Mouse (Mus musculus): ENCODE data around the gene Dmbx1. TPM values are rescaled to one million over a fixed set of nuclear protein-coding genes. Genes with fewer than 3 reads are reported as not detected.

The Dmbx1 gene
- polyA plus RNA-seq, 1 experiment, result not detected

- Histone ChIP-seq H3K4me3 (replicated peaks; ENCODE audit: extremely low read depth, low read depth, low read length) (no peak overlapping the region), H3K4me1 (ENCODE audit: control insufficient read depth, insufficient read depth, low read length) (no peaks in the 10 kb centered on the region)
- WGBS, result 15% methylated on average over 5 of the region's 5 CpGs
- peak; percentile 76 for DNase-seq
- TF ChIP-seq CTCF (IDR thresholded peaks at IDR 0.05; ENCODE audit: insufficient read depth, low read length) (peak; percentile 57), POLR2A (IDR thresholded peaks at IDR 0.05; ENCODE audit: borderline replicate concordance, extremely low read depth, low read depth, low read length) (no peak)
Measured at GRCm38 (mm10) chr4:115902816-115903215, 36.9 kb downstream of the Dmbx1 start.

- WGBS, result 3% methylated on average over 56 of the region's 56 CpGs
- Histone ChIP-seq H3K4me1 (ENCODE audit: control insufficient read depth, insufficient read depth, low read length) (no peaks in the 10 kb centered on the region), H3K4me3 (replicated peaks; ENCODE audit: extremely low read depth, low read depth, low read length) (peak overlapping the region; percentile 9)
- no peak for DNase-seq
- TF ChIP-seq CTCF (IDR thresholded peaks at IDR 0.05; ENCODE audit: insufficient read depth, low read length) (0 out of 2 replicates have a peak, but pooled peaks have one; percentile 7), POLR2A (IDR thresholded peaks at IDR 0.05; ENCODE audit: borderline replicate concordance, extremely low read depth, low read depth, low read length) (no peak)
Measured at GRCm38 (mm10) chr4:115897901-115898631, 41.7 kb downstream of the Dmbx1 start.

GRCm38 (mm10) chr4:115894281-115894680 lies 45.4 kb downstream of the Dmbx1 start:
- Histone ChIP-seq H3K4me3 (replicated peaks; ENCODE audit: extremely low read depth, low read depth, low read length) (no peak overlapping the region), H3K4me1 (ENCODE audit: control insufficient read depth, insufficient read depth, low read length) (peaks cover 4% of the 10 kb centered on the region)
- TF ChIP-seq POLR2A (IDR thresholded peaks at IDR 0.05; ENCODE audit: borderline replicate concordance, extremely low read depth, low read depth, low read length), result no peak
- TF ChIP-seq CTCF (IDR thresholded peaks at IDR 0.05; ENCODE audit: insufficient read depth, low read length), result no peak
- DNase-seq, result no peak
- WGBS, result 23% methylated on average over 3 of the region's 3 CpGs

- H3K4me3 ChIP-seq (replicated peaks; ENCODE audit: extremely low read depth, low read depth, low read length), result peak within 1 kb of the TSS; percentile 24
Measured at GRCm38 (mm10) chr4:115890553-115890952, 49.2 kb downstream of the Dmbx1 start, which contains the start of gene 6430628N08Rik. 6430628N08Rik (plus strand) TSS chr4:115890665.

GRCm38 (mm10) chr4:115890066-115890465 lies 49.7 kb downstream of the Dmbx1 start:
- Histone ChIP-seq H3K4me3 (replicated peaks; ENCODE audit: extremely low read depth, low read depth, low read length) (peak overlapping the region; percentile 24), H3K4me1 (ENCODE audit: control insufficient read depth, insufficient read depth, low read length) (peaks cover 4% of the 10 kb centered on the region)
- DNase-seq, result no peak
- TF ChIP-seq POLR2A (IDR thresholded peaks at IDR 0.05; ENCODE audit: borderline replicate concordance, extremely low read depth, low read depth, low read length) (no peak), CTCF (IDR thresholded peaks at IDR 0.05; ENCODE audit: insufficient read depth, low read length) (no peak)
- 14% methylated on average over 6 of the region's 6 CpGs for WGBS

More at GRCm38 (mm10) chr4:115890553-115890952, 49.2 kb downstream of the Dmbx1 start, which contains the start of gene 6430628N08Rik:
- 1% methylated on average over 31 of the region's 31 CpGs for WGBS
- TF ChIP-seq CTCF (IDR thresholded peaks at IDR 0.05; ENCODE audit: insufficient read depth, low read length), result no peak
- H3K4me1 ChIP-seq (ENCODE audit: control insufficient read depth, insufficient read depth, low read length), result peaks cover 4% of the 10 kb centered on the region
- DNase-seq, result no peak

GRCm38 (mm10) chr4:115886875-115887274 lies 52.9 kb downstream of the Dmbx1 start:
- WGBS, result 39% methylated on average over 1 of the region's 1 CpGs
- peaks cover 4% of the 10 kb centered on the region for H3K4me1 ChIP-seq (ENCODE audit: control insufficient read depth, insufficient read depth, low read length)
- no peak for DNase-seq
- no peak overlapping the region for H3K4me3 ChIP-seq (replicated peaks; ENCODE audit: extremely low read depth, low read depth, low read length)
- TF ChIP-seq POLR2A (IDR thresholded peaks at IDR 0.05; ENCODE audit: borderline replicate concordance, extremely low read depth, low read depth, low read length), result no peak
- no peak for TF ChIP-seq CTCF (IDR thresholded peaks at IDR 0.05; ENCODE audit: insufficient read depth, low read length)

GRCm38 (mm10) chr4:115885846-115886245 lies 53.9 kb downstream of the Dmbx1 start:
- WGBS, result 75% methylated on average over 3 of the region's 3 CpGs
- H3K4me3 ChIP-seq (replicated peaks; ENCODE audit: extremely low read depth, low read depth, low read length), result no peak overlapping the region
- no peak for TF ChIP-seq POLR2A (IDR thresholded peaks at IDR 0.05; ENCODE audit: borderline replicate concordance, extremely low read depth, low read depth, low read length)
- TF ChIP-seq CTCF (IDR thresholded peaks at IDR 0.05; ENCODE audit: insufficient read depth, low read length), result no peak

GRCm38 (mm10) chr4:115884022-115884421 lies 55.7 kb downstream of the Dmbx1 start, which contains the start of gene Kncn:
Kncn (plus strand) TSS chr4:115884400.
- no peak within 1 kb of the TSS for H3K4me3 ChIP-seq (replicated peaks; ENCODE audit: extremely low read depth, low read depth, low read length)
- DNase-seq, result no peak
- 69% methylated on average over 6 of the region's 6 CpGs for WGBS
- TF ChIP-seq POLR2A (IDR thresholded peaks at IDR 0.05; ENCODE audit: borderline replicate concordance, extremely low read depth, low read depth, low read length) (no peak), CTCF (IDR thresholded peaks at IDR 0.05; ENCODE audit: insufficient read depth, low read length) (no peak)
- no peaks in the 10 kb centered on the region for H3K4me1 ChIP-seq (ENCODE audit: control insufficient read depth, insufficient read depth, low read length)

More at GRCm38 (mm10) chr4:115885846-115886245, 53.9 kb downstream of the Dmbx1 start:
- DNase-seq, result no peak
- H3K4me1 ChIP-seq (ENCODE audit: control insufficient read depth, insufficient read depth, low read length), result peaks cover 4% of the 10 kb centered on the region

- Histone ChIP-seq H3K4me1 (ENCODE audit: control insufficient read depth, insufficient read depth, low read length) (no peaks in the 10 kb centered on the region), H3K4me3 (replicated peaks; ENCODE audit: extremely low read depth, low read depth, low read length) (no peak overlapping the region)
- TF ChIP-seq CTCF (IDR thresholded peaks at IDR 0.05; ENCODE audit: insufficient read depth, low read length) (no peak), POLR2A (IDR thresholded peaks at IDR 0.05; ENCODE audit: borderline replicate concordance, extremely low read depth, low read depth, low read length) (no peak)
- 42% methylated on average over 4 of the region's 4 CpGs for WGBS
- DNase-seq, result no peak
Measured at GRCm38 (mm10) chr4:115882195-115882594, 57.5 kb downstream of the Dmbx1 start.

- WGBS, result 17% methylated on average over 1 of the region's 1 CpGs
- H3K4me3 ChIP-seq (replicated peaks; ENCODE audit: extremely low read depth, low read depth, low read length), result no peak overlapping the region
- TF ChIP-seq POLR2A (IDR thresholded peaks at IDR 0.05; ENCODE audit: borderline replicate concordance, extremely low read depth, low read depth, low read length) (no peak), CTCF (IDR thresholded peaks at IDR 0.05; ENCODE audit: insufficient read depth, low read length) (no peak)
- H3K4me1 ChIP-seq (ENCODE audit: control insufficient read depth, insufficient read depth, low read length), result no peaks in the 10 kb centered on the region
- DNase-seq, result no peak
Measured at GRCm38 (mm10) chr4:115881183-115881582, 58.5 kb downstream of the Dmbx1 start.

Data from lung, adult 2 months (tissue).